Mouse (Mus musculus) stomach, postnatal 0 days (tissue): ENCODE results near the gene Tulp2. TPM values are rescaled to one million over a fixed set of nuclear protein-coding genes. Genes with fewer than 3 reads are reported as not detected.

Experiments
- ATAC-seq: fragments of 200-750 bp; cut with Nextera tagmentation; 2 replicates; pipeline ENCODE4 v1.8.0; 2017; ENCODE audit not compliant: low FRiP score, low TSS enrichment
- DNase-seq: peaks from one replicate; pipeline ENCODE4 v3.0.0-alpha.2; 2016; ENCODE audit warnings: low spot score
- H3K27ac ChIP-seq: fragments of 300-500 bp; sonication (generic); replicated peaks from 2 replicates; pipeline ENCODE4 v1.5.1; 2014; ENCODE audit warnings: mild to moderate bottlenecking, control low read depth
- H3K27me3 ChIP-seq: fragments of 300-500 bp; sonication (generic); 2 replicates; pipeline ENCODE4 v1.6.1; 2014; ENCODE audit warnings: low read length; ENCODE audit not compliant: control insufficient read depth, insufficient read depth
- H3K36me3 ChIP-seq: fragments of 300-500 bp; sonication (generic); 2 replicates; pipeline ENCODE4 v1.6.1; 2014; ENCODE audit warnings: low read length, mixed read lengths; ENCODE audit not compliant: control insufficient read depth, insufficient read depth
- H3K4me1 ChIP-seq: fragments of 300-500 bp; sonication (generic); replicated peaks from 2 replicates; pipeline ENCODE4 v1.6.1; 2014; ENCODE audit warnings: antibody characterized with exemption; ENCODE audit not compliant: control insufficient read depth, insufficient read depth
- H3K4me2 ChIP-seq: fragments of 300-500 bp; sonication (generic); replicated peaks from 2 replicates; pipeline ENCODE4 v1.6.1; 2014; ENCODE audit warnings: low read depth, mild to moderate bottlenecking, control low read depth, moderate library complexity
- H3K4me3 ChIP-seq: fragments of 300-500 bp; sonication (generic); 2 replicates; pipeline ENCODE4 v1.5.1; 2014; ENCODE audit warnings: low read depth, low read length, control low read depth
- H3K9ac ChIP-seq: fragments of 300-500 bp; sonication (generic); 2 replicates; pipeline ENCODE4 v1.6.1; 2014; ENCODE audit warnings: mild to moderate bottlenecking, low read length, control low read depth, mixed read lengths
- H3K9me3 ChIP-seq: fragments of 300-500 bp; sonication (generic); 2 replicates; pipeline ENCODE4 v1.6.1; 2016; ENCODE audit warnings: low read length; ENCODE audit not compliant: control insufficient read depth
- CTCF ChIP-seq: IDR thresholded peaks from 2 replicates; pipeline ENCODE4 v1.5.1; 2016; ENCODE audit warnings: antibody characterized with exemption, low read depth, mild to moderate bottlenecking, moderate library complexity
- EP300 ChIP-seq: optimal IDR thresholded peaks from 2 replicates; pipeline ENCODE3; 2016; ENCODE audit warnings: antibody characterized with exemption
- WGBS: fragments of 180-500 bp; shearing (Covaris S2); extraction: QIAGEN DNeasy Blood & Tissue Kit; methylation state at CpG from one replicate; pipeline ENCODE4 v1.1.7; 2014; 5-methylcytosine and 5-hydroxymethylcytosine counted together
- polyA plus RNA-seq: library from polyadenylated mRNA; unstranded; fragments of >200 nt; fragmentation: Nextera tagmentation; extraction: Ambion mirVana; gene quantifications from 2 replicates; pipeline ENCODE4 v1.2.1, GENCODE M21; 2015

Gene Tulp2
- polyA plus RNA-seq, 1 experiment from 2014 or later = 0.32 TPM

DNA sequence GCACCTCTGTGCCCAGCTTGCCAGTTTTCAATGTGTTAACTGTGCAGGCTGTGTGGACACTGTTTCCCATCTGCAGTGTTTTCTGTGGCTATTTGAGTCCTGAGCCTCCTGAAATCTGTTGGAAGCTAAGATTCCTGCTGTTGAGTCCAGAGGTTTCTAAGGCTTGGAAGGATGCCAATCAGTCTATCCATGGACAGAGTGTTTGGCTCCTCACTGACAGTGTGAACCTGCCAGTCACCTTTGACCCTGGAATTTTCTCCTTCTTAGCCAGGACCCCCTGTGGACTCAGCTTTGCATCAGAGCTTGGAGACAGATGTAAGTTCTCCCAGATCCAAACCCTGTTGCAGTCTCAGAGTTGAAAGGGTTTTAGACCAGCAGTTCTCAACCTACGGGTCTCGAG, 58.5 kb downstream of the Tulp2 start:
- Histone ChIP-seq H3K27me3 (no peaks in the 10 kb centered on the region), H3K27ac (no peak overlapping the region), H3K4me1 (no peaks in the 10 kb centered on the region; the same call in 1 of the 2 replicates), H3K9ac (no peak overlapping the region), H3K36me3 (no peaks in the 10 kb centered on the region), H3K4me3 (no peak overlapping the region), H3K9me3 (no peaks in the 10 kb centered on the region), H3K4me2 (no peak overlapping the region)
- TF ChIP-seq EP300 = no peak
- no peak for TF ChIP-seq CTCF
- DNase-seq = no peak
- 63% methylated on average over 2 of the region's 2 CpGs for WGBS
- ATAC-seq = no peak

DNA sequence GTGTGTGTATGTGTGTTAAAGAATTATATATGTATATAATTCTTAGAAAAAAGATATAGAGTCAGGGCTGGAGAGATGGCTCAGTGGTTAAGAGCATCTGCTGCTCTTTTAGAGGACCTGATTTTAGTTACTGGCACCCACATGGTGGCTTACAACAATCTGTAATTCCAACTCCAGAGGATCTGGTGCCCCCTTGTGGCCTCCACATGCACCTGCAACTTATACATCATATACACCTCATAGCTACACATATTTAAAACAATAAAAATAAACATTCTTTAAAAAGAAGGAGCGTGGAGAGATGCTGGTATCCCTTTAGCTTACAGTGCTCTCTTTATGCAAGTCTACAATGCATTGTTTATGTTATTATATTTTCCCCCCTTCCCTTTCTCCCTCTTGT, 62.8 kb downstream of the Tulp2 start:
- 88% methylated on average over 1 of the region's 1 CpGs for WGBS
- Histone ChIP-seq H3K36me3 (no peaks in the 10 kb centered on the region), H3K9ac (no peak overlapping the region), H3K27ac (no peak overlapping the region), H3K4me3 (no peak overlapping the region), H3K4me1 (no peaks in the 10 kb centered on the region), H3K4me2 (no peak overlapping the region), H3K27me3 (no peaks in the 10 kb centered on the region), H3K9me3 (no peaks in the 10 kb centered on the region)
- TF ChIP-seq CTCF = peak; percentile 48
- TF ChIP-seq EP300 = no peak
- ATAC-seq = no peak
- no peak for DNase-seq

DNA sequence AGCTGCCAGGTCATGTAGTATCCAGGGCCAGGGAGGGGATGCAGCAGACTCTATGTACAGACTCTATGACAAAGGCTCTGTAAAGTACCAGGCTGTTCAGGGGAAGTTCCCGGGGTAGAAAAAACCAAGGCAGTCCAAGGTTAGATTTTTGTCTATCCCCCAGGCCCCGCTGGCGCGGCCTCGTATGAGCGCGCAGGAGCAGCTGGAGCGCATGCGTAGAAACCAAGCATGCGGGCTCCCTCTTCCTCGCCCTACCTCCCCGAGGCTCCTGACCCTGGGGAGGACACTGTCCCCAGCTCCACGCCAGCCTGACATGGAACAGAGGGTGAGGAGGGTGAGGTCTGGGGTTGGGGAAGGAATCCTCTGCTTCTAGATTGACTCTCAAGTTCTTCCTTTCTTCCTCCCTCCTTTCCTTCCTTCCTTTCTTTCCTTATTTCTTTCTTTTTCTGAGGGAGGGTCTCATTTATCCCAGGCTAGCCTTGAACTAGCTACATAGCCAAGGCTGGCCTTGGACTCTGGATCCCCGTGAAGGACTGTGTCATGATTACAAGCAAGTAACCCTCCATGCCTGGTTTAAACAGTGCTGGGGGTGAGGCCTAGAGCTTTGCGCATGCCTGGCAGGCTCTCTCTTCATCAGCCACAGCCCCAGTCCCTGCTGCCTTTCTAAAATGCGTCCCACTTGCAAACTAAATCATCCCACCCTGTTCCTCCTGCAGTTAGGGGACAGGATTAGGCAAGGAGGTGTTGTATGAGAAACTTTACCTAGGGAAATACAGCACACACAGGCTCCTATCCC, 68.2 kb downstream of the Tulp2 start:
- H3K4me2 ChIP-seq = no peak overlapping the region
- no peak overlapping the region for H3K4me3 ChIP-seq
- no peaks in the 10 kb centered on the region for H3K4me1 ChIP-seq
- H3K27me3 ChIP-seq = no peaks in the 10 kb centered on the region
- no peak for TF ChIP-seq CTCF
- TF ChIP-seq EP300 = no peak
- H3K9me3 ChIP-seq = no peaks in the 10 kb centered on the region
- H3K9ac ChIP-seq = no peak overlapping the region
- no peaks in the 10 kb centered on the region for H3K36me3 ChIP-seq
- WGBS = 90% methylated on average over 16 of the region's 16 CpGs
- no peak overlapping the region for H3K27ac ChIP-seq
- ATAC-seq = no peak
- no peak for DNase-seq

DNA sequence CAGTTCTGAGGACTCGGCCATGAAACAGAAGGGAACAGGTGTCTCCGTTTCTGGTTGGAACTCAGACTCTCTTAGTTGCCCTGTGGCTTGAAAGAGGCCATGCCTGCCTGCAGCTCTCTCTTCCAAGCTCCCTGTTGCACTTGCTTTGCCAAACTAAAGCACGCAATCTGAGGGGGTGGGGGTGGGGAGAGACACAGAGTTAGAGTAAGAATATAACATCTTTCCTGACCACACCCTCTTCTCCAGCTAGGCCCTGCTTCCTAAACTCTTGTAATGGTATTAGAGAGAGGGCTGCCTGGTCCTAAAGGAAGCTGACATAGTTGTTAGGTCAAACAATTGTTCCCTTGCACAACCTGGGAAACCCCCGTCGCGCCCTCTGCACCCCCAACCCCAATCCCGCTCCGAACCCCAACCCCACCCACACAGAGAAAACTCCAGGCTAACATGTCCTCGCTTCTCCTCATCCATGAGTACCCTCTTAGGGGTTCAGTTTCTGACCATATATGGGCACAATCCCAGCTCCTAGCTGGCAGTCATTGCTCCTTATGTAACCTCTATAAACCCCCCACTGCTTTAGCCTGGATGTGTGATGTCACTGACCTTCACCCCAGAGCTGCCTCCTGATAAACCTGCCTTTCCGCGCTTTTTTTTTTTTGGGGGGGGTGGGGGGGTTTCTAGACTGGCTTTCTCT, 69.3 kb downstream of the Tulp2 start:
- 69% methylated on average over 11 of the region's 11 CpGs for WGBS
- Histone ChIP-seq H3K4me1 (no peaks in the 10 kb centered on the region), H3K9me3 (no peaks in the 10 kb centered on the region), H3K4me3 (no peak overlapping the region), H3K36me3 (no peaks in the 10 kb centered on the region), H3K4me2 (no peak overlapping the region), H3K27me3 (no peaks in the 10 kb centered on the region), H3K27ac (no peak overlapping the region), H3K9ac (no peak overlapping the region)
- DNase-seq (no peak), ATAC-seq (no peak)
- TF ChIP-seq EP300 (no peak), CTCF (no peak)

DNA sequence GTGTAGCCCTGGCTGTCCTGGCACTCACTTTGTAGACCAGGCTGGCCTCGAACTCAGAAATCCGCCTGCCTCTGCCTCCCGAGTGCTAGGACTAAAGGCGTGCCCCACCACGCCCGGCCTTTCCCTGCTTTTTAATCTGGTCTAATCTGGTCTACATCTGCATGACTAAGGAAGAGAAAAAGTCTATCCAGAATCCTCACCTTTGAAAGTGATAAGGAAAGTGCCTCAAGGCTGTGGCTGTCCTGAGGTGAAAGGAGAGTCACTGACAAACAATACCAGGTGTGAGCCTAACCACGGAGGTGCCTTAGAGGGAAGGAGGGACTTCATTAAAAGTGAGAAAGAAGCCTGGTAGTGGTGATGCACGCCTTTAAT, 69.8 kb downstream of the Tulp2 start:
- Histone ChIP-seq H3K27ac (no peak overlapping the region), H3K9me3 (no peaks in the 10 kb centered on the region), H3K4me3 (no peak overlapping the region), H3K27me3 (no peaks in the 10 kb centered on the region), H3K9ac (no peak overlapping the region), H3K36me3 (no peaks in the 10 kb centered on the region), H3K4me1 (no peaks in the 10 kb centered on the region), H3K4me2 (no peak overlapping the region)
- no peak for DNase-seq
- 73% methylated on average over 8 of the region's 8 CpGs for WGBS
- TF ChIP-seq CTCF (no peak), EP300 (no peak)
- ATAC-seq = no peak

DNA sequence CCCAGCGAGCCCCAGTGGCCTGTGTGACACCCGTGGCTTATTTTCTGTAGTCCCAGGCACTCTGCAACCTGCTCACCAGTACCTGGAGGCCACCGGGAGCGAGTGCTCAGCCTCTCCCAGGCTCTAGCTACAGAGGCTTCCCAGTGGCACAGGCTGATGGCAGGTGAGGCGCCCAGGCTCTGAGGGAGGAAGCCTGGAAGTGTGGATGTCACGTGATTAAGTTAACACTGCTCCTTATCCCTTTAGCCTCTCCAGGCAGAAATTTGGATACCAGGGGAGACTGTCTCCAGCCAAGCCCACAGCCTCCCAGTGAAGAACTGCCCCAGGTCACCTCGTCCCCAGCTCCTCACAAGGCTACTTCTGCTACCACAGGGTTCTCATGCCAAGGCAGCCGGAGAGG, 71.8 kb downstream of the Tulp2 start:
- ATAC-seq = no peak
- Histone ChIP-seq H3K27ac (no peak overlapping the region), H3K9me3 (no peaks in the 10 kb centered on the region)

More for the DNA sequence above, 71.8 kb downstream of the Tulp2 start:
- H3K9ac ChIP-seq = no peak overlapping the region
- DNase-seq = no peak
- H3K4me2 ChIP-seq = no peak overlapping the region
- no peaks in the 10 kb centered on the region for H3K27me3 ChIP-seq
- 74% methylated on average over 8 of the region's 8 CpGs for WGBS
- no peaks in the 10 kb centered on the region for H3K4me1 ChIP-seq
- no peak for TF ChIP-seq CTCF
- TF ChIP-seq EP300 = no peak
- H3K36me3 ChIP-seq = no peaks in the 10 kb centered on the region
- no peak overlapping the region for H3K4me3 ChIP-seq
